Mouse (Mus musculus): Measurements from ENCODE around the gene Sox3.

The Sox3 gene

GRCm38 (mm10) chrX:60892801-60893681 lies at the start of gene Sox3:
Gene Sox3 (minus strand): TSS chrX:60893430.
- in situ Hi-C loops (cut with MboI; ENCODE audit: low pct_unique_long_range_greater_than_20kb in 1 of 2, low sequenced_read_pairs in 2 of 2, unreplicated experiment in 1 of 2) = loop anchor here in 1 of 2 experiments (25.0 kb wide), 1 partner anchor 406 kb away; no protein-coding TSS in a partner anchor

- in situ Hi-C loops (cut with MboI; ENCODE audit: low pct_unique_long_range_greater_than_20kb in 1 of 2, low sequenced_read_pairs in 2 of 2, unreplicated experiment in 1 of 2) = no loop called here
Observed at GRCm38 (mm10) chrX:60940225-60940624, 47.0 kb upstream of the Sox3 start.

- in situ Hi-C loops (cut with MboI; ENCODE audit: low pct_unique_long_range_greater_than_20kb in 1 of 2, low sequenced_read_pairs in 2 of 2, unreplicated experiment in 1 of 2) = loop anchor here in 1 of 2 experiments (25.0 kb wide), 1 partner anchor 412 kb away; no protein-coding TSS in a partner anchor
Observed at GRCm38 (mm10) chrX:60899546-60899945, 6.3 kb upstream of the Sox3 start.

- in situ Hi-C loops (cut with MboI; ENCODE audit: low pct_unique_long_range_greater_than_20kb in 1 of 2, low sequenced_read_pairs in 2 of 2, unreplicated experiment in 1 of 2) = loop anchor here in 1 of 2 experiments (25.0 kb wide), 1 partner anchor 411 kb away; no protein-coding TSS in a partner anchor
Observed at GRCm38 (mm10) chrX:60898641-60899040, 5.4 kb upstream of the Sox3 start.

DNA sequence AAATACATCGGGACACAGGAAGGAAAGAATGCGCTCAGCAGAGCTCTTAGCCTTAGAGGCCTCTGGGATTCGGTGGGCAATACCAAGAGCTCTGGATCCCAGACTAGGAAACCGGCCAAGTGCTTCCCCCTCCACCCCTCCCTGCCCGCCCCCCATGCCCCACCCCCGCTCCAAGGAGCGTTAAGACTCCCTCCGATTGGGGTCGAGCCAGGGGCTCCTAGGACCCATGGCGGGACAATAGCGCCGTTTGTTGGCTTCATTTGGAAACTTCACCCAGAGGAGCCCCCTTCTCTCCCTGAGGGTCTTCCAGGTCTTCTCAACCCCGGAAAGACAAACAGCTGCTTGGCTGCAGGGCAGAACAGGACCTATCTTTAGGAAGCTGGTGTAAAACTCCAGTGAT lies 3.1 kb upstream of the Sox3 start:
- in situ Hi-C loops (cut with MboI; ENCODE audit: low pct_unique_long_range_greater_than_20kb in 1 of 2, low sequenced_read_pairs in 2 of 2, unreplicated experiment in 1 of 2) = loop anchor here in 1 of 2 experiments (25.0 kb wide), 1 partner anchor 409 kb away; no protein-coding TSS in a partner anchor

GRCm38 (mm10) chrX:60895416-60895815 lies 2.2 kb upstream of the Sox3 start:
- in situ Hi-C loops (cut with MboI; ENCODE audit: low pct_unique_long_range_greater_than_20kb in 1 of 2, low sequenced_read_pairs in 2 of 2, unreplicated experiment in 1 of 2) = loop anchor here in 1 of 2 experiments (25.0 kb wide), 1 partner anchor 408 kb away; no protein-coding TSS in a partner anchor

- in situ Hi-C loops (cut with MboI; ENCODE audit: low pct_unique_long_range_greater_than_20kb in 1 of 2, low sequenced_read_pairs in 2 of 2, unreplicated experiment in 1 of 2) = loop anchor here in 1 of 2 experiments (25.0 kb wide), 1 partner anchor 407 kb away; no protein-coding TSS in a partner anchor
Observed at GRCm38 (mm10) chrX:60893720-60894543, 702 bp upstream of the Sox3 start.

DNA sequence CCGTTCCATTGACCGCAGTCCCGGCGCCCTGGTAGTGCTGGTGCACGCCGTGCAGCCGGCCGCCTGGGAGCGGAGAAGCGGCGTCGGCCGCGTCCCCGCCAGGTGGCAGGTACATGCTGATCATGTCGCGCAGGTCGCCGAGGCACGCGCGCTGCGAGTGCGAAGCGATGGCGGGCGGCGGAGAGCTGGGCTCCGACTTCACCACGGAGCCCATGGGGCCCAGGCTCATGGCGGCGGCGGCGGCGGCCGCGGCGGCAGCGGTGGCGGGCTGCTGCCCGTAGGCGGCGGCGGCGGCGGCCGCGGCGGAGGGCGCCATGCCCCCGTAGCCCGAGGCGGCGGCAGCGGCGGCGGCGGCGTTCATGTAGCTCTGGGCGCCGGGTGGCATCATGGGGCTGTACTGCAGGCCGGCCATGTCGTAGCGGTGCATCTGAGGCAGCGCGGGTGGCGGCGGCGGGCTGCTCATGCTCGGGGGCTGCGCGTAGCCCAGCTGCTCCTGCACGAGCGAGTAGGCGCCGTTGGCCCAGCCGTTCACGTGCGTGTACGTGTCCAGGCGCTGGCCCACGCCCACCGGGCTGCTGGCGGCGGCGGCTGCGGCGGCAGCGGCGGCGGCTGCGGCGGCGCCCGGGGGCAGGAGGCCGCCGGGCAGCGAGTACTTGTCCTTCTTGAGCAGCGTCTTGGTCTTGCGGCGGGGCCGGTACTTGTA lies 981 bp downstream of the Sox3 start:
- in situ Hi-C loops (cut with MboI; ENCODE audit: low pct_unique_long_range_greater_than_20kb in 1 of 2, low sequenced_read_pairs in 2 of 2, unreplicated experiment in 1 of 2) = loop anchor here in 1 of 2 experiments (25.0 kb wide), 1 partner anchor 405 kb away; no protein-coding TSS in a partner anchor

- in situ Hi-C loops (cut with MboI; ENCODE audit: low pct_unique_long_range_greater_than_20kb in 1 of 2, low sequenced_read_pairs in 2 of 2, unreplicated experiment in 1 of 2) = loop anchor here in 1 of 2 experiments (25.0 kb wide), 1 partner anchor 404 kb away; no protein-coding TSS in a partner anchor
Observed at GRCm38 (mm10) chrX:60891329-60892095, 1.7 kb downstream of the Sox3 start.

DNA sequence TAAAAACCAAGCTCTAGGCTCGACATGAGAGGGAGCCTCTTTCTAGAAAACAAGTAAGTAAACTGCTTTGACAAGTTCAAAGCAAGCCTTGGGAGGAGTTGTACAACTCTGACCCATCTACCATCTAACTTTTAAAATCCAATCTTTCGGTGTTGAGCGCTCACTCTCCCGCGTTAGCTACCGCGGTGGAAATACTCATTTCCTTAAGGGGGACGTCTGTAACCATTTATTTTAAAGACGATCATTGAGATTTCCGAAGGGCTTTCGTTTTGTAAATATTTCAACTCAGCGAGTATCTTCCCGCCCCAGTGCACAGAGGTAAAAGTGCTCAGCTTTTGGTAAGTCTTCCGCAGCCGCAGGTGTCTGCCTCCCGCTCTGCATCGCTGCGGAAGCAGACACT lies 2.6 kb downstream of the Sox3 start:
- in situ Hi-C loops (cut with MboI; ENCODE audit: low pct_unique_long_range_greater_than_20kb in 1 of 2, low sequenced_read_pairs in 2 of 2, unreplicated experiment in 1 of 2) = loop anchor here in 1 of 2 experiments (25.0 kb wide), 1 partner anchor 403 kb away; no protein-coding TSS in a partner anchor

DNA sequence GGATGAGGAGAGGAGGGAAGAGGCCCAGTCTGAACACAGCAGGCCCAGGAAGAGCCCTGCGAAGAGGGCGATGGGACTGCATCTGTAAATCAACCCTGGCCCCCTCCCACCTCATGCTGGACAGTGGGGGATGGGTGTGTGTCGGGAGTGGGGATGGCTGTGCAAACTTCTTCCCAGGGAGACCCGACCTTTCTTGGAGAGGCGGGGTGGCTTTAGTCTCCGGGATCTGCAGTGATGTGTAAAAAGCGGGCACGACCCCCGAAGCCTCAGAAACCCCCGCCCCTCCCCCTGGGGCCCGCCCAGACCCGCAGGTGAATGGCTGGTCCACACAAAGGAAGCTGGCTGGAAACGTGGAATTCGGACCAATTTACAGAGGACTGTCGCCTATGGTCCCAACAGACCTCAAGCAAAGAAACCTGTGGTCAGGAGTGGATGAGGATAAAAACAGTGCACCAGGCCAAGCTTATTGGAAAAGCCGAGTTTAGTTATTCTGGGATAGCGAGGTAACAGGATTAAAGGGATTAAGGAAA lies 3.2 kb downstream of the Sox3 start:
- in situ Hi-C loops (cut with MboI; ENCODE audit: low pct_unique_long_range_greater_than_20kb in 1 of 2, low sequenced_read_pairs in 2 of 2, unreplicated experiment in 1 of 2) = loop anchor here in 1 of 2 experiments (25.0 kb wide), 1 partner anchor 403 kb away; no protein-coding TSS in a partner anchor

Measured in mouse embryonic stem cell (cell line).